Mouse (Mus musculus): Measurements from ENCODE around the gene Htr2b.

The Htr2b gene

DNA sequence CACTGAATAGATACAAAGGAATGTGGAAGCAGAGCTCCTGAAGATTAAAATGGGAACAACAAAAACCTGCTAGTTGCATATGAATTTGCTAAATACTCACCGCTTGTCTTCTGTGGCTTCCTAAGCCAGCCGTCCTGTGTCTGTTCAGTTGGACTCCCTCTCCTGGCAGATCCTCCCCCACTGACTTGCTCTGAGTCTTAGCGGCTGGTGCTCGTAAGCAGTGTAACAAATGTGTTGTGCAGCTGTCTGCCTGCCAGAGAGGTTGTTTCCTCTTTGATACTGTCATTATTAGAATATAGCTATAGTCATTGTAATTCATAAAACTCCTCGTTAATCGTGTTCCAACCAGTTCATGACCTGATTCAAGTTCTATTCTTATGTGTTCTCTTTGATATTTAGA, at the start of gene Htr2b:
Htr2b (minus strand) TSS at position 192 of the 400 bp plus-strand sequence.
- DNase-seq (ENCODE audit: low read depth) = no peak

DNA sequence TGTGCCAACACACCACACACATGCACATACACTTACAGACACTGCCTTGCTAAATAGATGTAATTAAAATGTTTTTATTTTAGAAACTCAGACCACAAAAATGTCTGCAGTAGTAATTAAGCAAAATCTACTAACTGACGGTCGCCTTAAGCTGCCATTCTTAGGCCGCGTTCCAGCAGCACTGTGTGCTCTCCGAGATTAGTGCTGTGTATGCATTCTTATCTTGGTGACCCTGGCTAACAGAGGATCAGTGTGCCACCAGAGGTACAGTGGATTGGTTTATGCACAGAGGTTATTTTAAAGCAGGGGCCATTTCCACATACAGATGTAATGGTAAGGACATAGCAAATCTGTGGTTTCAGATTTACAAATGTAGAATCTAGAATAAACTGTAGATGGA, 49.3 kb upstream of the Htr2b start:
- no peak for DNase-seq (ENCODE audit: low read depth)

DNA sequence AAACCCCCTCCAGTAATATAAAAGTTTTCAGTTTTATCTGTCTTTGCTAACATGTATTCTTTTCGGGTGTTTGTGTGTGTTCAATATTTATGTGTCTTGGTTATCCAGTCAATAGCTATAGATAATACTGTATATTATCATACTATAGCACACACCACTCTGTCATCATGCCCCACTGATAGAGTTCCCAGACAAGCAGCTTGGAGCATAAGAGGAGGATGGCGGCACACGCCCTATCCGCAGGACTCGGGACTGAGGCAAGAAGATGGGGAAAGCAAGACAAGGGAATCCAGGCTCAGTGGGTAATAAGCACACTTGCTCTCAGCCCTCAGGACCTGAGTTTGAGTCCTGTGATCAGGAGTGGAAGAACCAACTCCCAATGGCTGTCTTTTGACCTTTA, 48.7 kb upstream of the Htr2b start:
- no peak for DNase-seq (ENCODE audit: low read depth)

DNA sequence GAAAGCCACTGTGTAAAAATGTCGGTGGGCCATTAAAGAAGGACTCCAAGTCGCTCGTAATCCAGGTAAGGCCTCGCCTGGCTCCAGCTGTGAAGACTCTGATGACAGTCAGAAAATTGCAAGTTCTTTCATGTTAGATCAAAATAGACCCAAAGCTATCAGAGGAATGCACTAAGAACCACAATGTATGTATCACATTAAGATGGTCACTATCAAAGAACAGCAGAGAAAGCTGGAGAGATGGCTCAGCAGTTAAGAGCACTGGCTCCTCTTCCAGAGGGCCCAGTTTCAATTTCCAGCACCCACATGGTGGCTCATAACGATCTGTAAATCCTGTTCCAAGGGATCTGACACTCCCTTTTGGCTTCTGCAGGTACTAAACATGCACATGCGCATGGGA, 48.3 kb upstream of the Htr2b start:
- DNase-seq (ENCODE audit: low read depth) = no peak

DNA sequence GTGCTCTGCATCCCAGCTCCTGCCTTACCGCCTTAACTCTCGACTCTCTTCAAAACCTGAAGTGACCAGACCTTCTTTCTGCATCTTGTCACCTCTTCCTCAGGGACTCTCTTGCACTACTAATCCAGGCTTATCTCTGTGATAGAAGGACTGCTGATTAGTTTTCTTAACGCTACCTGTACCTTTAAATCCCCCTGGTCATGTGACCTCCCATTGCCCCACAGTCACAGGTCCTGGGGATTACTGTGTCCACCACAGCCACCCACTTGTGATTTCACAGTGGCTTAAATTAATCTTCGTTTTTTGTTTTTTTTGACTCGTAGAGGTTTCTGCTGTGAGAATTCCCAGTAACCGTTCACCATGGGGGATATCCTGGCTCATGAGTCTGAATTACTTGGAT, 44.8 kb upstream of the Htr2b start:
- no peak for DNase-seq (ENCODE audit: low read depth)

DNA sequence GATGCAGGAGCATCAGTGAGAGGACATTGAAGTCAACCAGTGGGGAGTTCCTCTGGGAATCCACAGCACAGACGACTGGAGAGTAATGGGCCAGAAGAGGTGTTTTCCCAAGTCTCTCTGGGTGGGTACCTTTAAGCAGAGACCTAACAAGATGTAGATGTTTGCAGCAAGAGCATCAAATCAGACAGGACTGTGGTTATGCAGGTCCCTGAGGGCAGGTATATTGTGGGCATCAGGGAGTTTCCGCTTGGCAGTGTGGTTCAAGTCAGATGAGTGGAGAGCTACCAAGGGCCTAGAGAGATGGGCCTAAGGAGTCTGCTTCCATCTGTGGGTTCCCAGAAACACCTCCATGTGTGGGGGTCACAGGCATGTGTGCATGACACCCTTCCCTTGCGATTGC, 44.3 kb upstream of the Htr2b start:
- DNase-seq (ENCODE audit: low read depth) = no peak

DNA sequence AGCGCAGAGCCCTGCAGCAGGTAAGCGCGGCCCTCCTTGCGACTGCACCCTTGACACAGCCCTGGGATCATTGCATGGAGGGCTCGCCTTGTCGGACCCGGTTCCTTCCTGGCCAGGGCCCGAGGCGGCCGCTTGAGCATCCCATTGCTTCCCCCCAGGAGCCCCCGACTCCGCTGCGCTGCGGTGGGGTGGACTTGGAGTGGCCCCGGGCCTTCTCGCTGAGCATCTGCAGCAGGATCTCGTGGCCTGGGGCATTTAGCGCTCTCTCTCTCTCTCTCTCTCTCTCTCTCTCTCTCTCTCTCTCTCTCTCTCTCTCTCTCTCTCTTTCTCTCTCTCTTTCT, 43.0 kb upstream of the Htr2b start:
- DNase-seq (ENCODE audit: low read depth) = no peak

DNA sequence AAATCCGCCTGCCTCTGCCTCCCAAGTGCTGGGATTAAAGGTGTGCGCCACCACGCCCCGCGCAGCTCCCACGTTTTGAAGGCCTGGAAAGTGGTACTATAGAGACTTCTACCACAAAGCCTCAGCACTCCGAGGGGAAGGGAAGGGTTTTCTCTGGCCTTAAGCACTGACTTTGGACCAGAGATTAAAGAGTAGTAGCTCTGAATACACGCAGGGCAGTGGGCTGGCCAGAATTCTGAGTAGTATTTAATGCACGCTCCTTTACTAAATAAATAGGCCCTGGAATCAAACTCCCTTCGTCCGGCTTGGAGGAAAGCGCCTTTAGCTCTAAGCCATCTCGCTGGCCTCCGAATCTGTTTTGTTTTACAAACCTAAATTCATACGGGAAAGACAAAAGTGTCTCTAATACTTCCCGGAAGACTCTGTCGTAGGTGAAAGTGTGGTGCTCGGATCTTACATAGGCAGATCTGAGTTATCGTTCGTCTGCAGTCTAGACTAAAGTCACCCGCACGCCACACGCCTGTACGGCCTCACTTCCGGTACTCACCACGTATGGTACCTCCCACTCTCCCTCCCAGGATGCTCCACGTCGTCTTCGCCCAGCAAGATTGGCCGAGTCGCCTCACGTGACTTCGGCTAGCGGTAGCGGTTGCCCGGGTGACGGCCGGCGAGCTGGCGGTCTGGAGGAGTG, 42.5 kb upstream of the Htr2b start, which contains the start of gene Armc9:
Armc9 (plus strand) TSS at position 648 of the 691 bp plus-strand sequence.
- peak; percentile 96 for DNase-seq (ENCODE audit: low read depth)

DNA sequence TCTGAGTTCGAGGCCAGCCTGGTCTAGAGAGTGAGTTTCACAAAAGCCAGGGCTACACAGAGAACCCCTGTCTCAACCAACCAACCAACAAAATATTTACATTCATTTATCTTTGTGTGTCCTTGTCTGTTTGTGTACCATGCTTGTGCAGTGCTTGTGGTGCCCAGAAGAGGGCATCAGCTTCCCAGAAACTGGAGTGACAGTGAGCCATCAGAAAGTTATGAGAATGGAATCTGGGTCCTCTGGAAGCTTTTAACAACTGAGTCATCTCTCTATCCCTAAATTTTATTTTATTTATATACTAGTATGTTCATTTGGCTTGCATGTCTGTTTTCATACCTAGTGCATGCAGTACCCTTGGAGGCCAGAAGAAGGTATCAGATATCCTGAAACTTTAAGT, 40.8 kb upstream of the Htr2b start:
- DNase-seq (ENCODE audit: low read depth) = peak; percentile 21

DNA sequence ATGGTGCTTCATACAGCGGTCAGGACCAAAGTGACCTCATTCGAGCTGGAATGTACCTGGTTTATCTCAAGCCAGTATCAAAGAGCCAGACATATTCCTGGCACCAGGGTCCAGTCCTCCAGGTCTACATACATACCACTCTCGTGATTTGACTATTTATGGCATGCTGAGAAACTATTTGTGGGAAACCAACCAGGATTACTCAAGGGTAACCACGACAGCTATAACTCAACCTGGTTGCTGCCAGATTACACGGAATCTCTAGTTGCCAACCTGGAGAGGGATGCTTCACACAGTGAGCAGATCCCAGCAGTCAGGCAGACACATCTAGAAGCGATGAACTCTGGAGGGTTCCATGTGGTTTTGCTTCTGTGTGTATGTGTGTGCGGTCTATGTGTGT, 39.6 kb upstream of the Htr2b start:
- no peak for DNase-seq (ENCODE audit: low read depth)

DNA sequence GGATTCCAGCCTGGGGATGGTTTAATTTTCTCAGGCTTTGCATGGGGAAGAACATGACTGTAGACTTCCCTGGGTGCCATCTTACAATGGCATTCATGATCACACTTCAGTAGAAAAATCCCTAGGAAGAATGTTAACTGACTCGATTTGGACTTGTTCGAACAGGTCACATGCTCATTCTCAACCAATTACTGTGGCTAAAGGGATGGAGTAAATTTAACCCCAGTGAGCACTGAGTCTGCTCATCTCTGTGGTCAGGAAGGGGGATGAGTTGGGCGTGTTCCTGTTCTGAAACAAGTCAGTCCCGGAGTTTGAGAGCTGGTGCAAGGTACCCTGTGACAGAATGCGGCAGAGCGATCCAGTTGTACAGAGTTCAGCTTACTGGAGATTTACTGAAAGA, 39.2 kb upstream of the Htr2b start:
- DNase-seq (ENCODE audit: low read depth) = no peak

DNA sequence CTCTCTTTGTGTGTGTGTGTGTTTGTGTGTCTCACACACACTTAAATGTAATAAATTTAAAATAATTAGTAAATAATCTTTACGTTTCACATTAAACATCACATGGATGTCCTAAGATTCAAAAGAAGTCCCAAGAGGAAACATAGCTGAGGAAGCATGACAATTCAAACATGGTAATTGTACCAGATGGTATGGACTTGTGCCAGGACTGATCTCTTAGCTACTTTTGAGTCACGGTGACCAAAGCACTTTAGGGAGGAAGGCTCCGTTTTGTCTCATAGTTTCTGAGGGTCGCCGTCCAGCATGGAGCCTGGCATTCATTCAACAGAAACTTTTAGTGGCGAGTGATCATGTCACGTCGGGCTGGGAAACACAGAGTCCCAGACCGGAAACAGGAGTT, 36.4 kb upstream of the Htr2b start:
- no peak for DNase-seq (ENCODE audit: low read depth)

DNA sequence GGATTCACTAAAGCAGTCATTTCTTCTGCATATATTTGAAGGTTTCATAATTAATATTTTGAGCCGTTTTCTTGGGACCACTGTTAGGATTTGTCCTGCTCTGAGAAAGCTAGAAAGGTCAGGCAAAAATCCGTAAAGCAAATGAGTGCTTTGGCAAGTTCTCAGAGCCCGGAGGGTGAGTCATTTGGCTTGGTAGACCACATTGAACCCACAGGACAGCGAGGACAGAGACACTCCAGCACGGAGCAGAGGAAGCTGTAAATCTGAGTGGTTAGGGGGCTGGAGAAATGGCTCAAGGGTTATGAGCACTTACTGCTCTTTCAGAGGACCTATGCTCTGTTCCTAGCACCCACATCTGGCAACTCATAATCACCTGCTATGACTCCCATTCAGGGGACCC, 35.8 kb upstream of the Htr2b start:
- no peak for DNase-seq (ENCODE audit: low read depth)

DNA sequence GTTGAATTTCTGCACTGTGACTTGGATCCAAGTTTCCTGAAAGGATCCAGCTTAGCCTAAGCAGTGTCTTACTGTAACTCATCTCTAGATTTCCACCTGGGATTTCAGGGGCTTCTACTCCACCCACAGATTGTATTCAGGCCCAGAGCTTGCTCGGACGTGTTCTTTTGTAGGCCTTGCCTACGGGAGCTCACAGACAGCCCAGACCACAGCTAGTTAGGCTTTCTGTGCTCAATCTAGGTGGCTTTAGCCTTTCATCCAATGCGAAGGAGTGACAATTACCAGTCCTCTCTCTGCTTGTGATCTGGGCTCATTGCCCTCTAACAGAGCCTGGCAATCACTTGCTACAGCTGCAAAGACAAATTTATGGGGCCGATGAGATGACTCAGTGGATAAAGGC, 34.5 kb upstream of the Htr2b start:
- no peak for DNase-seq (ENCODE audit: low read depth)

DNA sequence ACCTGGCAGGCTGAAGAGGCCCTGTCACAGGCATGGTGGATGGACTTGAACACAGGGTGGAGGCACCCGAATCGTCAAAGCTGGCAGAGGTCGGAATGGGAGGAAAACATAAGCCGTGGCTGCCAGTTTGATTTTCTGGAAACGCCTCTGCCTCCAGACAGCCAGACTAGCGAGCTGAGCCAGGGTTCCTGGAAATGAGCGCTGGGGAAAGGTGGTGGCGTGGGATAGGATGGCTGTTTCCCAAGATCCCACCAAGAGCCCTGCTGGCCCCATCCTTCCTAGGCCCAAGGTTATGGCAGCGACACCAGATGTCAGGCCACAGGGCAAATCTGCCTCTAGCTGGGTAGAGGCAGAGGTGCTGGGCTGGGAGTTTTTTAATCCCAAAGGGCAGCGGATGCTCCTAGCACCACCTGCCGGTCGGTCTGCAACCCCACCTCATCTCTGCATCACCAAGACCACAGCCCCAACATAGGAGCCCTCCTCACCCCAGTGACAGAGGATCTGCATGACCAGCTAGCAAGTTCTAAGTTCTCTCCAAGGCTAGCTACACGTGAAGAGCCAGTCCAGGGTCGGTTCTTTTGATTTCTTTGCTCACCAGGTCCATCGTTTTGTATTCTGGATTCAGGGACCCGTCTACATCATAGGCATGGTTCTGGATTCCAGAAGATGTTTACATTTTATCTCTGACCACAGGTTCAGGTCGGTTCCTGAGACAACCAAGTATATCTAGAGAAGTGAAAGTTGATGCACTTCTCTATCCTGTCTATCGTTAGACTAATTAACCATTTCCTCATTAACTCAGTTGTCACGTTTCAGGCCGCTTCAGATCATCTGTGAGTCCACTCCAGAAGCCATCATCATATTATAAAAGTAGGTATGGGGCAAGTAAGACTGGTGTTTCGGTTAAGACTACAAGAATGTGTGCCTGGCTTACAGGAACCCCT, 32.5 kb upstream of the Htr2b start:
- DNase-seq (ENCODE audit: low read depth) = no peak

DNA sequence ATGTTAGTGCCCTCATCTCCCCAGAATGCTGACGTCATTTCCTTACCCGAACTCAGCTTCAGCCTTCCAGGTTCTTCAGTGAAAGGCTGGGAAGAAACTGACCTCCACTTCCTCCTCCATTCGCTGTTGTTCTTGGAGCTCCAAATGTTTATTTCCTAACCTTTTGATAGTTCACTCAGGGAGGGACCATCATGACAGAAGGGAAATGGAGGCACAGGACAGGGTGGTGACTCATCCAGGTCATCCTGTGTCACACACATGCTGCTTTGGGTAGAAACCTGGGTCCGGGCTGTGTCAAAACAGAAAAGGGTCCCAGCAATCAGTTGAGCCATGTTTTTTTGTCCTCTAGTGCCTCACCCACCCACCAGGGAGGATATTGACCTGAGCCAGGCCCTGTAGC, 31.4 kb upstream of the Htr2b start:
- no peak for DNase-seq (ENCODE audit: low read depth)

DNA sequence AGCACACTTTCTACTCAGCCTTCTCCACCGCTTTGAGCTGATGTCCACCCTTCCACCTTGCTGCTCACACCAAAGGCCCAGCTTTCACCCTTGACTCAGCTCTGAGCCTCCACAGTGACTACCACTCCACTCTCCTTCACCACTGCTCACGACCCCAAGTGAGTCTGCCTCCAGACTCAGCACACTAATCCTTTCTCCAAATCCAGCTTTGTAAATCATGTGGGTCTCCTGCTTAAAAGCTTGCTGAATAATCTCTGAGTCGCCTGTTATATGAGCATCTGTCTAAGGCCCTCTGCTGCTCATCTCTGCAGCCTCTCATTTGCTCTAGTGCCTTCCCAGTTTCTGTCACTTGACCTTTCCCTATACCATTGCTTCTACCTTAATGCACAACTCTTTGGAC, 29.3 kb upstream of the Htr2b start:
- no peak for DNase-seq (ENCODE audit: low read depth)

DNA sequence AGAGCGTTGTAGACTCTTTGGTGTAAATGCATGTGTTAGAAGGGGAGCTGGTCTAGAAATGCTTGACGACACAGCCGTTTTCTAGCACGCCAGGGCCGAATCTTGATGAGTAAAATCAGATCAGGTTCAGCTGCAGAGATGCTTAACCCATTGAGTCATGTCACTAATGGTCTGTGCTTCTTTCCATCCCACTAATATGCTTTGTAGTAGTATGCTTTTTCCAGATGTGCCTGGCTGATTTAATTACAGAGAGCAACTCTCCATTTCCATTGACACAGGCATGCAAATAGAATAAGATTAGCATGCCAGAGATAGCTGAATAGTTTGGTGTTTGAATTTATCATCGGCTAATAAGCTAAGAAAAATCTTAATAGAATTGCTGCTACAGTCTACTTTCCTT, 23.5 kb upstream of the Htr2b start:
- no peak for DNase-seq (ENCODE audit: low read depth)

DNA sequence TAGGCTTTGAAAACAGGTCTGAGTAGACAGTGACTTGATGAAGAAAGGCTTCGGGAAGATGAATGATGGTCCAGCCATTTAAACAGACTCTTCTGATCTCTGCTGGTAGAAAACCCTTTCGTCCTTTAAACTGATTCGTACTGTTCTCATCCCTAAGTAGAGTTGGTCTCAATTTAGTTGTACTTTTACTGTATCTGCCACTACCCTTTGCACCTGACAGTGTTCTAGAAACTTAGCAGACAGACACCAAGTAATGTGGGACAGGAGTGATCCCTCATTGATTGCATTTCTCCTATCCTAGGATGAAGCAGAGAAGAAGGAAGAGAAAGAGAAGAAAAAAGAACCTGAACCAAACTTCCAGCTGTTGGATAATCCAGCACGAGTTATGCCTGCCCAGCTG, 21.6 kb upstream of the Htr2b start, which contains the start of gene Gm21972:
Gm21972 (plus strand) TSS at position 301 of the 400 bp plus-strand sequence.
- DNase-seq (ENCODE audit: low read depth) = no peak

DNA sequence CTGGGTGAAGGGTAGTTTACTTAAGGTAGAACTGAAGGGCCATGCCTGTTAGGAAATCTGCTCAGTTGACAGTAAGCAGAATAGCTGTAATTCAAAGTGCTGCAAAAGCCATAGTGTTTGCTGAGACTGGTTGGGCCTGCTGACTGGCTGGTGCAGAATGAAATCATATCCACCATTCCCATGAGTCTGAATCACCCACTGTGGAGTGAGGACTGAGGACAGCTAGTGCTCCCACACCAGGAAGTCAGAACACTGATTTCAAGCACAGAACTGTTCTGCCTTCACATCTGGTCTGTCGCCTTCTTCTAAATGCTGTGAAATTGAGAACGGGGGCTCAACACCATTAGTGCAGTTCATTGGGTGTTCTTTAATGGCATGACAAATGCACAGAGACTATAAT, 14.3 kb upstream of the Htr2b start:
- no peak for DNase-seq (ENCODE audit: low read depth)

DNA sequence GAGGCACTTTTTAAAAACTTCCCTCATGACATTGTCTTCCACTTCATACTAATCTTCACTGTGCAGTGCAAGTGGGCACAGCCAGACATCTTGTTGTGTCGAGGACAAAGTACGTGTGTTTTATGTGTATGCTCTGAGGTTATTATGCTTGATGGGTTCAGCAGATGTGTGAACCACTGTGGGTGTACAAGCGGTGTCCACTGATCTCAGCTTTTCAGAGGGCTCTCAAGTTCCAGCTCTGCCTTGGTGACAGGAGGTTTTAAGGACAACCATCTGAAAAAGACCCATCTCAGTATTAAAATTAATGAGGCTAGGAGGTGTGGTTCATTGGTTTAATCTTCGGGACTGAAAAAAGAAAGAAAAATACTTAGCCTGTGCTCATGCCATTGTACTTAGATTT, 7.8 kb upstream of the Htr2b start:
- no peak for DNase-seq (ENCODE audit: low read depth)

DNA sequence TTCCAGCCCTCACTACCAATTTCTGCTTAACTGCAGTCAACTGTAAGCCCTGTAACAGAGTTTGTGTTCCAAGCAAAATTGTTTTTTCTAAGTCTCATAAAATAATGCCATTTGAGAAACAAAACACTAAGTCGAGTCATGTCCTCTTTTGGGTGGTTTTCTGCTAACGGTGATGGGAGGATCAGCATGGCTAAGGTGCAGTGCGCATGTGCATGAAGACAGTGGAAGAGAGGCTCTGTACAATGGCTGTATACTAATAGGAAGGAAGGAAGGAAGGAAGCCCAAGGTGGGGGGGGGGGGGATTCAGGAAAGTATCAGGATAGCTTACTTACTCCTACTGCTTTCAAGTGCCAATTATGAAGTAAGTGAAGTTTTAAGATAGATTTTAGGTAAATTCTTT, 2.4 kb upstream of the Htr2b start:
- no peak for DNase-seq (ENCODE audit: low read depth)

DNA sequence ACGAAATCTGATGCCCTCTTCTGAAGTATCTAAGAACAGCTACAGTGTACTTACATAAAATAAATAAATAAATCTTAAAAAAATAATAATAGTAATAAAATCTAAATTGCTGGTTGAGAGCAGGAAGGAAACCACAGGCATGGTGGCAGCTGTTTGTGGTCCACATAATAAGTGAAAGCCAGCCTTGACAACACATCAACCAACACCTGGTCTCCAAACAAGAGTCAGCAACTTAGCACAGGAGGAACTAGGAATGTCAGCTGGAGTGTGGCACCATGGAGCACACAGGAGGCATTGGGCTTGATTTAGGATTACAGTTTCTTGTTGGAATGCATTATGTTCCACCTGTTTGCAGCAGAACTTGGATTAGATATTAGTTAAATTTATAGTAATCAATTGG, 6.7 kb downstream of the Htr2b start:
- DNase-seq (ENCODE audit: low read depth) = no peak

DNA sequence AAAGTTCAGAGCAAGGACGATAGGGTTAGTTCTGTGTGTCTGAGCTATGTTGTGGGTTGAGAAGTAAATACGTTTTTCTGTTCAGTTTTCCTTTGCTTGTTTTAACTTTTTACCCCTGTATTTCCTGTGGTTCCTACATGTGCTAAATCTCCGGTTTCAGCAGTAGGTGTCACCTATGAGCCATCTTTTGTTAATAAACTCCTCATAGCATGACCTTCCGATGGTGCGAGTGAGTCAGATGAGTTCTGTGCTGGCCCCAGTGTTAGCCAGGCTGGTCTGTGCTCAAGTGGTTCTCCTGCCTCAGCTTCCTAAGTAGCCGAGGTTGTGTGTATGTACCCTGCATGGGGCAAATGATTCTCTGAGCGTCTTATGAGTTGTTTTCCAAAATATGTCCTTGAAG, 17.4 kb downstream of the Htr2b start:
- no peak for DNase-seq (ENCODE audit: low read depth)

Data from naive thymus-derived CD4-positive, alpha-beta T cell, adult 2 months (primary cell).